Mouse (Mus musculus) C2C12 (cell line): ENCODE data around the gene Bbs5.

Experiments used
- CTCF ChIP-seq: IDR thresholded peaks from one replicate; pipeline ENCODE4 v1.5.1; 2011; ENCODE audit not compliant: control insufficient read depth, insufficient read depth, insufficient read length
- FOSL1 ChIP-seq: IDR thresholded peaks from one replicate; pipeline ENCODE4 v1.8.0; 2011; ENCODE audit warnings: mild to moderate bottlenecking, low read length; ENCODE audit not compliant: poor library complexity, insufficient read depth, severe bottlenecking
- MAX ChIP-seq: IDR thresholded peaks from one replicate; pipeline ENCODE4 v1.6.1; 2011; ENCODE audit warnings: mild to moderate bottlenecking, control low read depth
- USF1 ChIP-seq: IDR thresholded peaks from one replicate; pipeline ENCODE4 v1.6.1; 2011; ENCODE audit warnings: low read depth, mild to moderate bottlenecking, control low read depth, moderate library complexity

DNA sequence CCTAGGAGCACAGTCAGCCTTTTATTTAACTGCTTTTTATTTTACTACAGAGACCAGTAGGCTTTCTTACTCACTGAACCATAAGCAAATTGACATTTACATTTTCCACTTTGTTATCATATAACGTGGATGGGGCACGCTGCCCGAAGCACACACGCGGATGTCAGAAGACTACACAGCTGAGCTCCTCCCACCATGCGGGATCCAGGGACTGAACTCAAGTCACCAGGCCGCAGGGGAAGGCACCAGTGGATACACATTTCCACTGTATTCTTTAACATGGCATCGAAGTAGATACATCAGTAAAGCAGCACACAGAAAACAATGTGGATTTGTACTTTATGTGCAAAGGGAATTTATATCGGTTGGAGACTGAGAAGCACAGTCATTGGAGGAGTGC is 28.3 kb downstream of the Bbs5 start:
- TF ChIP-seq CTCF = no peak
- no peak for TF ChIP-seq USF1
- TF ChIP-seq MAX = no peak
- TF ChIP-seq FOSL1 = no peak
